Mouse (Mus musculus) spleen, embryonic (tissue): ENCODE measurements around the gene Chordc1.
"Not testable (repeated sequence)": the region's sequence is repeated elsewhere in the genome, so short reads cannot be mapped to it uniquely, and the experiment has no call there.

Source experiments
- CTCF ChIA-PET: fragments of 350-600 bp; sonication (Branson Sonifier 250); formaldehyde crosslinking; loops from one replicate; lab custom pipeline; 2022; lab: Charles Lee

Gene Chordc1

GRCm38 (mm10) chr9:18291571-18292429 is at the start of gene Chordc1:
Chordc1 (plus strand) TSS chr9:18292125.
- CTCF ChIA-PET = no interaction called here

GRCm38 (mm10) chr9:18275901-18276300 is 16.0 kb upstream of the Chordc1 start:
- CTCF ChIA-PET = no interaction called here

- CTCF ChIA-PET = no interaction called here
Measured at GRCm38 (mm10) chr9:18276844-18277243, 15.1 kb upstream of the Chordc1 start.

GRCm38 (mm10) chr9:18277497-18277896 is 14.4 kb upstream of the Chordc1 start:
- CTCF ChIA-PET = no interaction called here

DNA sequence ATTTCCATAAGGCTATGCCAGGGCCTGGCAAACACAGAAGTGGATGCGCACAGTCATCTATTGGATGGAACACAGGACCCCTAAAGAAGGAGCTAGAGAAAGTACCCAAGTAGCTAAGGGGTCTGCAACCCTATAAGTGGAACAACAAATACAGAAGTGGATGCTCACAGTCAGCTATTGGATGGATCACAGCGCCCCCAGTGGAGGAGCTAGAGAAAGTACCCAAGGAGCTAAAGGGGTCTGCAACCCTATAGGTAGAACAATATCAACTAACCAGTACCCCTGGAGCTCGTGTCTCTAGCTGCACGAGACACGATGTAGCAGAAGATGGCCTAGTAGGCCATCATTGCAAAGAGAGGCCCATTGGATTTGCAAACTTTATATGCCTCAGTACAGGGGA is 13.2 kb upstream of the Chordc1 start:
- CTCF ChIA-PET = not testable (repeated sequence)

DNA sequence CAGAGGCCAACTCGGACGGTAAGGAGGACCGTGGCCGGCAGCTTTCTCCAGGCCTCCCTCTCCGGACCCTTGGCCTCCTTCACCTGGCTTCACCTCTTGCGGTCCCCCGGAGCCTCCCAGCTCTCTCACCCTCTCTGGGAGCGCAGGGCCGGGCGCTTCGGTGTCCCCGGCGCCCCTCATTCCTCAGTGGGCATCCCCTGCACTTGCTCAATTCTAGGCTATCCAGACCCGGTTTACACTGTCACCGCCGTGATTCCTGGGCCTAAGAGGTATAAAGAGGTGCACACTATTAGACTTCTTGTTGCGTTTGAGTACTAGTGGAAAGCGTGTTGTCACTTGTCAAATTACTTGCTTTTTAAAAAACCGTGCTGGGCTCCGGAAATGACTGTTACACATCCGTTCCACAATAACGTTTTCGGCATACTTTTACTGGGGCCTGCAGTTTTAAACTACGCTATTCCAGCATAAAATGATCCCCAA is 558 bp downstream of the Chordc1 start:
- CTCF ChIA-PET = no interaction called here

DNA sequence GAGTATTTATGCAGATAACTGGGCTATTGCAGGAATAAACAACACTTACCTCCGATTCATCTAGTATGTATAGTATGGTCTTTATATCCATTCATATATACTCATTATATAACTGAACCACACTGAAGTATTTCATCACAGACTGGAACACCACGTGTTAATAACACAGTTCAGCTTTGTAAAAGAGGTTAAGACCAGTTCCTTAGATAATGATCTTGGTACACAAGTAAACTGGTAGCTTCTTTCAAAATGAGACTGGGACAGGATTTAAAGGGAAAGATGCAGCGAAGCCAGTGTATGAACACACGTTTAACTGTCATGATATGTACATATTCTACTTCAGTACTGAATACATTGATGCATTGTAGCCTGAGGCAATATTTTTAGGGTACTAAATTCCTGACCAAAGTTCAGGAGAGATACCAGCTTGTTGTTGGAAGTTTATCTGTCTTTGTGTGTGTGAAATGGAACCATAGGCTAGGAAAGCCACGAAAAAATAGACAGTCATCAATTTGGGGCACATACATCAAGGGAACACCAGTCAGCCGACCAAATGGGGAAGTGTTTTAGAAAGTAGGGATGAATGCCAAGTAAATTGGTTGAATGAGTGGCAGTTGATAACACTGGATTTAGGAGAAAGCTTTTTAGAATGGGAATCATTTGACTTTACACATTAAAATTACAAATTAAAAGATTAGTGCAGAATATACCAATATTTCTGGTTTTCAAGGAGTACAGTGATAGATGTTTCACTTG is 1.3 kb downstream of the Chordc1 start:
- CTCF ChIA-PET = no interaction called here

DNA sequence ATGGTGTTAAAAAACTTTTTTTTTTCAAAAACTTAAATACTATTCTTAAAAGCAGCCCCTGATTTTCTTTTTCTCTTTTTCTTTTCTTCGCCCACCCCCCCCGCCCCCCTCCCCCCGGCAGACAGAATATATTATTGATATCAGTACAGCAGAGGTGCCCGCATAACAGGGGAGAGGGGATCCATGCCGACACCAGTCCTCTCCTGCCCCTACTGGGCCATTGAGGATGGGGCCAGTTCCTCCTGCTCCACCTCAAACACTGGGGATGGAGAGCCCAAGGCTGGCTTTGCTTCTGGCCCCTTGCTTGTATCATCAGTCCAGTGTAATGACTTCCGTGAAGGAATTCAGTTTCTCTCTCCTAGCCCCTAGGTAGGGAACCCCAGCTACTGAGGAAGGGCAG is 6.4 kb downstream of the Chordc1 start:
- CTCF ChIA-PET = no interaction called here

- CTCF ChIA-PET = no interaction called here
Measured at GRCm38 (mm10) chr9:18319990-18320389, 28.1 kb downstream of the Chordc1 start.
